Mouse (Mus musculus): ENCODE results near the gene Gm49384. TPM values are rescaled to one million over a fixed set of nuclear protein-coding genes. Genes with fewer than 3 reads are reported as not detected.

Gm49384 gene
- not detected in 2 replicates for polyA plus RNA-seq (2012; rRNA removed)

GRCm38 (mm10) chr12:69204052-69204833 lies at the start of gene Gm49384:
TSS of gene Gm49384 (minus strand) at chr12:69204267.

GRCm38 (mm10) chr12:69240876-69241275 lies 36.8 kb upstream of the Gm49384 start, which contains the start of gene Klhdc1:
TSS of gene Klhdc1 (plus strand) at chr12:69241176.

GRCm38 (mm10) chr12:69227776-69228466 lies 23.9 kb upstream of the Gm49384 start, which contains the start of gene Pole2:
TSS of gene Pole2 (minus strand) at chr12:69228195.

GRCm38 (mm10) chr12:69198164-69198535 lies 5.9 kb downstream of the Gm49384 start, which contains the start of gene Dnaaf2:
TSS of gene Dnaaf2 (minus strand) at chr12:69198429.

GRCm38 (mm10) chr12:69196444-69197377 lies 7.4 kb downstream of the Gm49384 start, which contains the start of gene Gm49383:
TSS of gene Gm49383 (minus strand) at chr12:69197104.

GRCm38 (mm10) chr12:69183583-69184308 lies 20.3 kb downstream of the Gm49384 start, which contains the start of the genes Rpl36al and Mgat2:
TSS of gene Rpl36al (minus strand) at chr12:69184083.
TSS of gene Mgat2 (plus strand) at chr12:69184157.

GRCm38 (mm10) chr12:69168461-69169106 lies 35.5 kb downstream of the Gm49384 start, which contains the start of gene Lrr1:
TSS of gene Lrr1 (plus strand) at chr12:69168814.

GRCm38 (mm10) chr12:69158765-69159577 lies 45.1 kb downstream of the Gm49384 start, which contains the start of gene Rps29:
TSS of gene Rps29 (minus strand) at chr12:69159186.

Other genes with a start within 250 kb of the Gm49384 start
- gene Rps29, start 45.1 kb downstream of the Gm49384 start, polyA plus RNA-seq (2012; rRNA removed): 863 and 992 TPM in 2 replicates
- gene Lrr1, start 35.5 kb downstream of the Gm49384 start, polyA plus RNA-seq (2012; rRNA removed): 1.3 and 1.9 TPM in 2 replicates
- 13.5 and 13.7 TPM in 2 replicates for gene Rpl36al, start 20.2 kb downstream of the Gm49384 start, polyA plus RNA-seq (2012; rRNA removed)
- gene Mgat2, start 20.1 kb downstream of the Gm49384 start, polyA plus RNA-seq (2012; rRNA removed): 8.0 and 13.5 TPM in 2 replicates
- gene Gm49383, start 7.2 kb downstream of the Gm49384 start, polyA plus RNA-seq (2012; rRNA removed): 1.2 and 1.5 TPM in 2 replicates
- gene Dnaaf2, start 5.8 kb downstream of the Gm49384 start, polyA plus RNA-seq (2012; rRNA removed): 0.44 and 0.66 TPM in 2 replicates
- gene Pole2, start 23.9 kb upstream of the Gm49384 start, polyA plus RNA-seq (2012; rRNA removed): 1.1 and 1.9 TPM in 2 replicates
- 0.22 and 0.31 TPM in 2 replicates for gene Klhdc1, start 36.9 kb upstream of the Gm49384 start, polyA plus RNA-seq (2012; rRNA removed)
- 12.9 and 24.8 TPM in 2 replicates for gene Klhdc2, start 92.4 kb upstream of the Gm49384 start, polyA plus RNA-seq (2012; rRNA removed)
- gene Nemf, start 152.9 kb upstream of the Gm49384 start, polyA plus RNA-seq (2012; rRNA removed): 0.20 and 0.52 TPM in 2 replicates
- gene Arf6, start 167.9 kb upstream of the Gm49384 start, polyA plus RNA-seq (2012; rRNA removed): 113 and 199 TPM in 2 replicates
- 0.76 and 1.1 TPM in 2 replicates for gene Gm9887, start 168.2 kb upstream of the Gm49384 start, polyA plus RNA-seq (2012; rRNA removed)

Data from stomach, adult 2 months (tissue).